Mouse (Mus musculus) right cerebral cortex, postnatal 10 days (tissue): ENCODE data around the gene Anxa9.
A peak's percentile ranks its signal among the peaks of the same experiment; 100 is the strongest.

ENCODE experiments used
- DNase-seq, 2 experiments: peaks; one replicate each; pipeline ENCODE4 v3.0.0; 2021; ENCODE audit warnings: low spot score in 2 of 2

Gene Anxa9

GRCm38 (mm10) chr3:95247660-95248336 is 59.2 kb downstream of the Anxa9 start:
- DNase-seq = no peak

GRCm38 (mm10) chr3:95246465-95247231 is 60.3 kb downstream of the Anxa9 start:
- peak; percentile 80 for DNase-seq
